Mouse (Mus musculus) erythroid progenitor cell, adult 5-6 weeks (primary cell): Measurements from ENCODE around the gene Scel. TPM values are rescaled to one million over a fixed set of nuclear protein-coding genes. Genes with fewer than 3 reads are reported as not detected.
"Not testable (repeated sequence)": the region's sequence is repeated elsewhere in the genome, so short reads cannot be mapped to it uniquely, and the experiment has no call there.

Experiments
- ATAC-seq: replicated peaks from 2 replicates; pipeline ENCODE4 v1.8.0; 2016; ENCODE audit warnings: moderate number of reproducible peaks, mild to moderate bottlenecking, moderate TSS enrichment, inconsistent platforms; ENCODE audit not compliant: poor library complexity, low FRiP score, severe bottlenecking
- total RNA-seq, 2 experiments: library from RNA; stranded (forward) in 1 of 2; stranded (reverse) in 1 of 2; fragments of 150-400 nt in 1 of 2; fragments of 186-747, 209-891 nt in 1 of 2; gene quantifications; 2 replicates each; pipeline versions ENCODE4 v1.2.3 to v1.2.4; 2015 to 2017; ENCODE audit warnings: low replicate concordance in 2 of 2

Gene Scel
- total RNA-seq (2015; ENCODE audit: low replicate concordance) (not detected in 2 replicates), total RNA-seq (2017; ENCODE audit: low replicate concordance) (0.39 TPM in 1 of 2 replicates, not detected in the other)

DNA sequence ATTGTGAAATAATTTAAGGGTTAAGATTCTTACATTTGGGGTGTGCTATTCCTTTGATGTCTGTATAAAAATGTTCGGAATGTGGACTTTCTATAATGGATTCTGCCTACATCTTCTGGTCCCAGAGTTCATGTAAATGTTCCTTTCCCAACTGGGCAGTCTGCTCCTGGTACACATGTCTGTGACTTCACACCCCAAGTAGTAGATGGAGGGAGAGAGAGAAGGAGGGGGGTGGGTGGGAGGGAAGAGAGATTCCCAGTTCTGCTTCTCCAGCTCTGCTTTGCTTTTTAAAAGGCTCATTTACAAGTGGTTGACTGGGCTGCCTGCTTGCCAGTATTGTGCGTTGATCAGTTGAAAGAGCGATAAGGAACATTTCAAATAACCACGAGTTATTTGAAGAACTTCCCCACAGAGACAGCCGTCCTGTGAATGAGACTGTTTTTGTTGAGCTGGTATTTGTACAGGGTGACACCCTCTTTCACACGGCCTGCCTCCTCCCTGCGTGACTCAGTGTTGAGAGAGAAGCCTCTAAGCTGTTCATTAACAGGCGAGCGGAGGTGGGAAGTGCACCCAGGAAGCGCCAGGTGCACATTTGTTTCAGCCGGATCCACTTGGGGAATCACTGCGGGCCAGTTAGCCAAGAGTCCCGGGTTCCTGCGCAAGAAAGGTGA lies at the start of gene Scel:
TSS of gene Scel (plus strand) at position 541 of the 671 bp plus-strand sequence.
- ATAC-seq = no peak

DNA sequence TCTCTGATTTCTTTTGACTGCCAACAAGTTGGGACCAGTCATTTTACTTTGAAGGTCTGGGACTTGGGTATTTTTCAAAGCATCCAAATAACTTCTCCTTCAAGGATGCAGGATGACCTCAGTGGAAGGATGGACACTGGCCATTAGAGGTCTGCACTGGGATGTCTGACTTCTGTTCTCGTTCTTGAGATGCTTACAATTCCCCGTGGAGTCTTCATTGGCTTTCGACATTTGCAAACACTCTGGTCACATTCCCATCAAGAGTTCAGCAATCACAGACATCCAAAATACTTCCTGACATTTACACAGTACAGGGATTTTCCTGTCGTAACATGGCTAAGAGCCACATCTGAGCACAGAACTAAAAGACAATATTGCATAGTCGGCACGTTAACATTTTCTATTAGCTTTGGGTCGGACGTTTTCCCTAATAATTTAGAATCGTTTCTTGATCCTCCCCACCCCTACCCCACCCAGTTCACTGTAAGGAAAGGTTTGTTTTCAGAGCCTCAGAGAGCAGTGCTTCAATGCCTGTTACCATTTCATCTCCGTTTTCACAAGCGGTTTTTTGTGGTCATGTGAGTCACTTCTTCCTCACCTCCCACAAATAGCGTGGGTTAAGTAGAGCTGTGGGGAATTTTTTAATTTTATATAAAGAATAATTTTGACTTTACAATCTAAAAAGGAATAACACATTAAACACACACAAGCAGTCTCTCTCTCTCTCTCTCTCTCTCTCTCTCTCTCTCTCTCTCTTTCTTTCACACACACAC lies 44.3 kb upstream of the Scel start:
- ATAC-seq = no peak

DNA sequence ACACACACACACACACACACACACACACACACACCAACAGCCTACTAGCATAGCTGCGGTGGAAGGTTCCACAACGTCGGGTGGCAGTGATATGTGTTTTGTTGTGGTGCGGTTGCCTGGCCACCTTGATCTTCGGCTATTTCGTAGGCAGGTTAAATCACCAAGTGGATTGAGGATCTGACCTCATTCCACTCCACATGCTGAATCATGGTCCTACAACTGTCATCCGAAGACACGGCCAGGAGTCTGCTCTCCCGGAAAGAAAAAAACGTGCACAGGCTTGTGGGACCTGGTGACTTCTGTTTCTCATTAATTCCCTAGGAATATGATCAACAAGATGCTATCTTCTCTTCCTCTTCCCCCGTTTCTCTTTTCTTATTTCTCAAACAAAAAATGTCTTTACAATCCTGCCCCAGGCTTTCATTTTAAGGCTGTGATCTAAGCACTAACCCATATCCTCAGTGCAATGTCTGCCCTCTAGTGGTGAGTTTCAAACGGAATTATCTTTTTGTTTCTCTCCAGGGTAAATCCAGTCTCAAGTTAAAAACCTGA lies 43.6 kb upstream of the Scel start:
- peak; percentile 49 for ATAC-seq

DNA sequence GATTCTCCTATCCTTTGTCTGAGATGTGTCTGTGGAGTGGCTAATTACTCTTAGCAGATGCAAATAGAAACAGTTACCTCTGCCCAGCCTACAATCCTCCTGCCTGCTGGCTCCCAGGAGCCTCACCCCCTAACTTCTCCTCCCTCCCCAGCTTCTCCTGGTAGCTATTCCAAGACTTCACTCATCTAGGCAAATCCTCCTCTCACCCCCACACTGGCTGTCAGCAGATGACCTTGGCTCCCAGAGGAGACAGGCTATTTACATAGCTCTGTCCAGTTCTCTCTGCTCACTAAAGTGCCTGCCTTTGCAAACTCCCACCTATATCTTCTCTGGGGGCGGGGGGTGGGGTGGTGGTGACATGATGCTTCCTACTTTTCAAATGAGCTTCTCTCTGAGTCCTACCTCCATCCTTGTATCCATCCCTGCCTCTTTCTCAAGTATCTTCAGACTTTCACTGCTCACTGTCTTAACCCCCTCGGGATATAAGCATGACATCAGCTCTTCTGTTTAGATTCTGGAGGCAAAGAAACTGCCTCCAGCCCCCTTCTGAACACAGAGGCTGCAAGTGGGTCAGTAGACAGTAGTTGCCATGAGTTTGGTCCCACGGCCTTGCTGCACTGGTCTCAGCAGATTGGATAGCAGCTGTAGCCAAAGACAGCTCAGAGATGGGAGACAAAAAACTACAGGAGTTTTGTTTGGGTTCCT lies 41.9 kb upstream of the Scel start:
- ATAC-seq = no peak

DNA sequence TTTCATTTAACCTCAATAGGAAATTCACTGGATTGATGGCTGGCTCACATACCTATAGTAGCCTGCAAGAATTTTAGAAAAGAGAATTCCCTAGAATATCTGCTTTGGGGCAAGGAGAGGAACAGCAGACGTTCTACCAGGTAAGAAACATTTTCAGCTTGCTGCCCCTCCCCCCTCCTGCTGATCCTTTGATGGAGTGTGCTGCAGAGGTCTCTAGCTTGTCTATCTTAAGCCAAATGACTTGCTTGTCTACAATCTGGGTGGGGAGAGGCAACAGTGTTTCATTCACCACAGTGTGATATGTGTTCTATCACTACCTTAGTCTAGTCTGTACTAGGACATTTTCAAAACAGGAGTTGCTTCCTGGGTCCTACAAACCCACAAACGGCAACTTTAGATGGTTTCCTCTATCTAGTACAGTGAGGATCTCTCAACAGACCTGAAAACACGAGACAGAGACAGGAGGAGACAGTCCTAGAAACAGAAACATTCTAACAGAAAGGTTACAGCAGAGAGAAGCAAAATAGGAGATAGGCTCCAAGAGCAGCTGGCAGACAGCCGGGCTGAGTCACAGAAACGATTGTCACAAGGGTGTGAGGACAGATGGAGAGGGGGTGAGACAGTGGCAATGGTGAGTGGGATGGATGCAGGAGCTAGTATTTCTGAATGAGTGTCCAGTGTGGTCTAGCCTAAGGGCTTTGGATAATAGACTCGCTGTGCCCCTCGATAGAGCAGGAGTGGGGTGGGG lies 41.2 kb upstream of the Scel start:
- ATAC-seq = no peak

DNA sequence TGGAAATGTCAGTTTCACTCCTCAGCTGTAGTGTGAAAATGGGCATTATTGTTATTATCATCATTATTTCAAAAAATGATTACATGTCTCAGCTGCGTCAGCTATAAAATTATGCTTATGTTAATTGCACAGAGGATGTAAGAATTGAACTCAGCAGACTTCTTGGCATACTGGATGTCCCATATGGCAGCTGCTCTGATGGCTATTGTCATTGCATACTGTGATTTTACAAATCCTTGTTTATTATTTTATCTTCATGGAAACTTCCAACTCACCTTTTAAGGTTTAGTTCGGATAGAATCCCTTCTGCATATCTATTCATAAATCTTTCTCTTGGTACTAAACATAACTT lies 40.6 kb upstream of the Scel start:
- ATAC-seq = no peak

DNA sequence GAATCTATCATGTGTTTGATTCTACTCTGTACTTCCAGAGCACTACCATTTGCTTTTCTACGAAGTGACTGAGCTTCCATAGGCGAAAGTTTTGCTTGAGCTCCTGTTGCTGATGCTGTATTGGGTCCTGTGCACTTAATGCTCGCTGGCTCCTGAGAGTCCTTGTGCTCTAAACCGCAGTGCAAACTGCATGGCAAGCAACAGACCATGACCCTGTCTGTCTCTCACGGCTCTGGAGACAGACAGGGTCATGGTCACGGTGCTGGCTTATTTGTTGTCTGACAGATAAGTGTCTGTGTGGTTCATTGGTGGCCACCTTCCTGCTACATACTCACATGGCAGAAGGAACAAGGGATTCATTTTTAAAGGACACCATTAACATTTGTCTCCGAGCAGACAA lies 37.8 kb upstream of the Scel start:
- no peak for ATAC-seq

DNA sequence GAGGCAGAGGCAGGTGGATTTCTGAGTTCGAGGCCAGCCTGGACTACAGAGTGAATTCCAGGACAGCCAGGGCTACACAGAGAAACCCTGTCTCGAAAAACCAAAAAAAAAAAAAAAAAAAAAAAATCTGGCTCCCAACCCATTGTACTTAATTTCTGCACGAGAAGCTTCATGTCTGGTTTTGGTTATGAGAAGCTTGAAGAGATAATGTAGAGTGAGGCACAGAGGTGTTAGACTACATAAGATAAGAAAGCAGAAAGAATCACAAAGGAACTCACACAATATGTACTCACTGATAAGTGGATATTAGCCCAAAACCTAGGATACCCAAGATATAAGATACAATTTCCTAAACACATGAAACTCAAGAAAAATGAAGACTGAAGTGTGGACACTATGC lies 36.9 kb upstream of the Scel start:
- not testable (repeated sequence) for ATAC-seq

DNA sequence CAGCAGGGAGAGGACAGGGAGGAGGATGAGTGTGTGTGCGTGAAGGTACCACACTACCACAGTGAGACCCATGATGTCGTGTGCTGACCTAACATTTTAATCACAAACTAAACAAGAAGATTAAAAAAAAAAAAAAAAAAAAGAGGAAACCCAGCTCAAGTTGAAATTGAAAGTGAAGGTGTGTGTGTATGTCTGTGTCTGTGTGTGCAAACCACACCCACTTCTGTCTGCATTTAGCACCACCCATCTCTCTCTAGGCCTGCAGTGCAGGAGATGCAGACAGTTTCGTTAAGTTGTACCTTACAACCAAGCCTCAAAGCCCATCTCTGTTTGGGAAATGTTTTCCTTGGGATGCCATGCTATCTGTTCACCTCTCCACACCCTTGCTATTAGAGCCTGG lies 35.9 kb upstream of the Scel start:
- no peak for ATAC-seq

DNA sequence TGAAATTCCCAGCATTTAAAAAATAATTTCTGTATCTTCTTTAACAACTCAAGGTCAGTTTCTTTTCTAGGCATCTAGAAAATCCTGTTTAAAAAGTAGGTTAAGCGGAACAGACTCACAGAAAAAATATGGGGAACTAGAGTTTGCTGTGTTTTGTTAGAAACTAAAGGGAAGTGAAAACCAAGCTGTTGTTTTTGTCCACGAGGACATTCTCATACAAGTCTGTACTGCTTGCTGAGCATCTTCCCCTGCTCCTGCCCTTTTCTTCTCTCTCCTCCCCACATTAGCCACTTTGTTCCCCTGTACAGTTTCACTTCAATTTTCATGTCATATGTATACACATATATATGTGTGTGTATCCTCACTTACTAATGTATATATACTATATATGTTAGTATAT lies 35.2 kb upstream of the Scel start:
- ATAC-seq = no peak

DNA sequence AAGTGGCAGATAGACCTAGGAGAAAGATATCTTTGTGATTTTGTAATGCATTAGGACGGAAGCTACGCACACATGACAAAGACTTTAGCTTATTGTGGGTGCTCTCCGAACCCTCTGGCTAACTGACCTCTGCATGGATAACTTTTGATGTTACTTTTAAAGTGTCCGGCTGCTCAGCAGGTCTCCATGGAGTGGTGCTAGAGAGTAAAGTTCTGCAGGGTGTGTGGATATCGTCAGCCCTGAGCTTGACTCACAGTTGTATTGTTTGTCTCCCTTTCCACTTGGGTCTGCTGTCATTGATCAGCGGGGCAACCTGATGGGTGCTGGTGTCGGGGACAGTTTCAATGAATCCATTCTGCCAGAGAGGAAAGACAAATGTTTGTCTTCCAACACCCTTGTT lies 33.7 kb upstream of the Scel start:
- no peak for ATAC-seq

DNA sequence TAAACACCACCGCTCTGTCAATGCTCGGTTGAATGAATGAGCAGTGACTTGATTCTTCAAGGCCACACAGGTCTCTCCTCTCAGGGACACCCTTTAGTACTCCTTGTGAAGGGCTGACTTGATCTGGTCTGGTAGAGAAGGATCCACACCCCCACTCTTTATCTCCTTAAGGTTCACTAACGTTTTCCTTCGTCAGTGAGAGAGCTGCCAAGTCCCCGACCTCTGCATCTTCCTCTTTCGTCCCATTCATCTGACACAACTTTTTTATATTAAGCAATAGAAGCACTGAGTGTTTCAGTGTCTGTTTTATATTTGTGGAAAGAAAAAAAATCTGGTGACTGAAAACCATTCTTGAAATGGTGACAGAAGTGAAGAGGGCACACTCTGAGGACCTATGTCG lies 31.6 kb upstream of the Scel start:
- ATAC-seq = no peak

DNA sequence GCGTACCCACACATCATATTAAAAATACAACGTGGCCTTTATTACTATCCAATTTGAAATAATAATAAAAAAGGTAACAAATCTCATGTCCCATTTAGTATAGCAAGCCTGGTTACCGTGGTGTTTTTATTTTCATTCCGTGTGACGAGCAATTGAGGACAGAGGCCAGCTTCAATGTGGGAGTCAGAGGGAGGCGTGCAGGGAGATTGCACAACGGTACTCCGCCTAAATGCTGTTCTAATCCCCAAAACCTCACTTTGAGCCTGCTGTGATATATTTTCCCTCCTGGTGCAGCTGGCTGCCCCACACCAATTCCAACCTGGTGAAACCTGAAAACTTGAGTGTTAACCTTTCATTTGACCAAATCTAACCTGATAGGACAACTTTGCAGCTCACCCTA lies 27.5 kb upstream of the Scel start:
- no peak for ATAC-seq

DNA sequence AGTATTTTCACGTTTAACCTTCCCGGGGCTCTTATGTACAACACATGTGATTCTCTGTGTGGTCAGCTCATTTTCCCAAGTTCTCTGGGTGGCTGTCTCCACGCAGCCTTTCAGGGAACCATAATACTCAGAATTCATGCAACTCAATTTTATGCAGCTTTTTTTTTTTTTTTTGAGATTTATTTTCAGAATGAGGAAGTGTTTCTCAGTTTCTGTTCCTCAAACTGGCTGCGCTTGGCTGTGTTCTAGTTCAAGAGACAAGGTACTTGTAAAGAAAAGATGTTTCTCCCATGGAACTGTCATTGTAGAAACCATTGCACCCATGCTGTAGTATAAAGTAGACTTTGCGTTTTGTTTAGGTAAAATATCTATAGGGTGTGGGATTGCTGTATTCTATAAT lies 26.2 kb upstream of the Scel start:
- ATAC-seq = no peak

DNA sequence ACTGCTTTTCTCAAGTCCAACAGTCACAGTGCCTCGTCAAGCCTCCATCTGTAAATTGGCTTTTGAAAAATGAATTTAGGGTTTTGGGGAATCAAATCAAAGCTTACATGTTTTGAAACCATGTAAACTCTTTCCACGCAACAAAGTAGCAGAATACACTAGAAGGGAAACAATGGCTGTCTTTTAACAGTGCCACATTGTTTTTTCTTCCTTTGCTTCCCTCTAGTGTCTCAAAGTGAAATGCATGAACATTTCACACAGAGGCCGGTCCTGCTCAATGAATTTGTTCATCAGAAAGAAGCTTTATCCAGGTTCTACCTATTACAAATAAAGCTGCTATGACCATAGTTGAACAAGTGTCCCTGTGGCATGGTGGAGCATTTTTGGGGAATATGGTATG lies 24.5 kb upstream of the Scel start:
- no peak for ATAC-seq

DNA sequence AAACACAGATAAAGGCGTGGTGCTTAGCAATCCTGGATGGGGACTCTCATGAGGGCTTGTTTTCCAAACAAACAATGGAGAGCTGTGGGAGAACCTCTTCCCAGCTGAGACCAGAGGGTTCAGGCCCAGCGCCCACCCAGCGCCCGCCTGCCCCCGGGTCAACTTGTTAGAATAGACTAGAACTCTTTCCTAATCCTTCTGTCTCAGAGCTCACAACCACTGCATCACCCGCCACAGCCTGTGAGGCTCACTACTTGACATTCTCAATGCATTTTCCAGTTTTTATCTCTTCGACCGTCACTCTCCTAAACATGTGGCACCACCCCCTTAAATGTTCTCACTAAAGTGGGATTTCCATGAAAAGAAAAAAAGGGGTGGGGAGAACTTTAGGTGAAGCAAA lies 14.9 kb upstream of the Scel start:
- ATAC-seq = no peak

DNA sequence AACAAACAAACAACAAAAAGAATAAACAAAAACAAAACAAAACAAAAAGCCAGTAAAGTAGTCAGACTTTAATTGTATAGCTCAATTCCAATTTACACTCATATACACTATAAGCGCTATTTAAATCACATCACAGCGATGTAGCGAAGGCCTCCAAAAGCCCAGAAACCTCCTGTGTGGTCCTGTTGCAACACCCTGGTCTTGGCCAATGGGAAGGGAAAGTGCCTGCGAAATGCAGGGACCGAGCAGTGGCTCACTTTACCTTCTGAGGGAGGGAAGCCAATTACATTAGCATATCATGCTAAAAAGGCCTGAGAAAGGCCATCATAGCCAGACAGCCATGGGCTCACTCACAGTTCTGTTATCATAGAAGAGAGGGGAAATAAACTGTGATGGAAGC lies 14.5 kb upstream of the Scel start:
- no peak for ATAC-seq

DNA sequence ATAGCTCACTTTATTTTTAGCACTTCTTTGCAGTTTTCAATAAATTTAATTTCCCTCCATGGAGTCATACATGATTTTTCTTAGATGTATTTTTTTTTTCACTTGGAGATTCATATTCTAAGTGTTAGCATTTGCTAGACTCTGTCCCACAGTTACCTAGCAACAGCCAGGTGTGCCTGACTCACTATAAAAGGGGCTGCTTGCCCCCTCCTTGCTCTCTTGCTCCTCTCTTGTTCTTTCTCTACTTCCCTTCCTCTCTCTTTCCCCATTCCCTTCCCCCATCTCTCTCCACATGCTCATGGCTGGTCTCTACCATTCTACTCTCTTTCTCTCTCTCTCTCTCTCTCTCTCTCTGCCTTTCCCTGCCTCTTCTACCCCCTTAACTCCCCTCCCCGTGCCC lies 14.1 kb upstream of the Scel start:
- ATAC-seq = no peak

DNA sequence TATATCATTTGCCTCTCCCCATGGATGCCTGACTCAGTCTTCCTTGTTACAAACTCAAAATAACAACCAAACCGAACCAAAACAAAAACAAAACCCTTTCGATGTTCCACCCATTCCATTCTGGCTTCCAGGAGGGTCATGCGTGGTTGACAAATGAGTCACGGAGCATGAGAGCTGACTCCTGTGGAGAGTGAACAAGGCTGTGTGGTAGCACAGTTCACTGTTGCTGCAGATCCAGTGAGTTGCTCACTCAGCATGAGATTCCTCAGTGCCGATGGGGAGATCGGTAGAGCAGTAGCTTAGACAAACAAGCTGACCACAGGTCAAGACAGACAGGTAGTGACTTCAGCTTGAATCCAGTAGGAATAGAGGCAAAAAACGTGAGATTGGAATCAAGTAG lies 12.8 kb upstream of the Scel start:
- no peak for ATAC-seq

DNA sequence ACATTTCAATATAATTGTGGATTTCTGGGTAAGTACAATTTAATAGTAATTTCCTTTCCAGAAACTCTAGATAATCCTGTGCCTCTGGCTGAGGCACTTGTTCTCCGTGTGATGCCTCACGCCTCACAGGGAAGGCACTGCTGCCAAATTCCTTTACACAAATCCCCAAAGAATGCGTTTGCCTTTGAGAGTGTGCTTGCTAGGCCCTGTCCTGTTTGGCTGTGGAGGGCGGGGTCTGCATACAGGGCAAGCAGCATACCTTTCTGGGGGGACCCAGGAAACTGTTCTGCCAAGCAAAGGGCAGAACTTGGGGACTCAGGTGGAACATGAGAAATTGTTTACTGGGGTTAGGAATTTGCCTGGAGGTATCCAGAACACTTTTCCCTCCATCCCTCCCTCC lies 12.2 kb upstream of the Scel start:
- ATAC-seq = no peak
